Mouse (Mus musculus) 416B (cell line): ENCODE data around the gene Srd5a2.
A peak's percentile ranks its signal among the peaks of the same experiment; 100 is the strongest.

Experiments
- DNase-seq: peaks from one replicate; pipeline ENCODE4 v3.0.0; 2011; ENCODE audit warnings: low read depth

Srd5a2 gene

DNA sequence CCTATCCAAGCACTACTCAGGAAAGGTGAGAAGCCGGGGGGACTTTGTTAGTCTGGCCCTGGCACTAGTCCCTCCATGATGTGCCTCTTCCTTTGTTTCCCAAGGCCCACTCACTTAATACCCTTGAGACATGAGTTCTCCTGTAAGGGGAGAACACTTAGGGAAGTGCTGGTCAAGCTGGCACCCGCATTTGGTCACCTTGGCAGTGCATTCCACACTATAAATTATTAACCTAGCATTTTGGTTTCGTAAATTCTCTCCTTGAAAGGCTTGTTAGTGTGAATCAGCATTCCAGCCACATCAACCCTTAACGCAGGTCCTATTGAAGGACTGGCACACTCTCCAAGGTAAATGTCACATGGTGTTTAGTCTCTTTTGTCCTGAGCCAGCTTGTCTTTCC lies 61.8 kb downstream of the Srd5a2 start:
- DNase-seq: no peak

DNA sequence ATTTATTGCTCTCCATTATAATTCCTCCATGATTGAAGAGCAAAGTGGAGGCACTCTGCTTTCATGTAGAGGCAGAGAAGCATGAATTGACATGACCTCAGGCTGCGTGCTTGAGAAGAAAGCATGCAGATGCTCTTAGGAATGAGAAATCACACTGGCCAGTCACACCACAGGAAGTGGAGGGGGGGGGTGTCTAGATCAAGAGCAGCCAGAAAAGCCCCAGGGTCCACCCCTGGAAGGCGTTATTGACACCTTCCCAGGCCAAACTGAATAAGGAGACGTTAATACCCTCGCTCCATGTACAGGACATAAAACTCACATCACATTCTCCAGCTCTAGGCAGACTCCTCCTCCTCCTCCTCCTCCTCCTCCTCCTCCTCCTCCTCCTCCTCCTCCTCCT lies 63.2 kb downstream of the Srd5a2 start:
- peak; percentile 21 for DNase-seq

DNA sequence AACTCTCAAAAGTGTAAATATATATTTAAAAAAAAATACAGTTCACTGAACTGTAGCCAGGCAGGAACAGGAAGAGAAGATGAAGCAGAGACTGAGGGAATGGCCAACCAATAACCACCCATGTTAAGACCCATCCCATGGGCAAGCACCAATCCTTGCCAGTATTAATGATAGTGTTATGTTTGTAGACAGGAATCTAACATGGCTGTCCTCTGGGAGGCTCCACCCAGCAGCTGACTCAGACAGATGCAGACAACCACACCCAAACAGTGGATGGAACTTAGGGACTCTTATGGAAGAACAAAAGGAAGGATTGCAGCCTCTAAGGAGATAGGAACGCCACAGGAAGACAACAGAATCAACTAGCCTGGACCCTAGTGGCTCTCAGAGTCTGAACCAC lies 64.8 kb downstream of the Srd5a2 start:
- no peak for DNase-seq

DNA sequence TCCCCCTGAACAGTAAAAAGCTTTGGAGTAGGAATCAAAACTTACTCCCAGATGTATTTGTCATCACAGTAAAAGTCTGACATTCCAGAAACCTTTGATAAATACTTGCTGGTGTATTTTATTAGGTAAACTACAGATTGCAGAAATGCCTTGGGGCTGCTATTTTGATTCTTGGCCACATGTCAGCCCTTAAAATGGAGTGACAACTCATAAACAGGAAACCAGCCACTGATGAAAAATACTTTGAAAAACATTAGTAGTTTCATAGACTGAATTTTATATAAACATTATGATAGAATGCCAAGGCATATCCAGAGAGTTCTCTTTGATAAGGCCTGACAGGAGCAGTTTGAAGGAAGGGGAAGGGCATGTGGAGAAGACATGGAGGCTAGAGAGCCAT lies 71.7 kb downstream of the Srd5a2 start:
- no peak for DNase-seq

DNA sequence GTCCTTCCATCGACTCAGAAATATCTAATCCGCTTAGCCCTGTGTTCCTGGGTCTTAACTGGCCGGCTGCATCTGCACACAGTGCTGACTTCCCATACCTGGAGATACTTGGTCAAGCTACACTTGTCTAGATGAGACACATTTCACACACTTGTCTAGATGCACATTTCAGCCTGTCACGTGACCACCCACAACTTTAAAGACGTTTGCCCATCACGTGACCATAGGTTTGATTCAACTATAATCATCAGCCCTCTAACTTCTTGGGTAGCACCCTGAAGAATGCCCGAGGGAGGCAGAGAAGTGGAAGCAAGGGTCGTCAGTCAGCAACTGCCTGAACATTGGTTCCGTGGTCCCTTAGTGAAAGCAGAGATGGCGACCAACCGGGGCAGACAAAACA lies 75.1 kb downstream of the Srd5a2 start:
- DNase-seq: no peak

DNA sequence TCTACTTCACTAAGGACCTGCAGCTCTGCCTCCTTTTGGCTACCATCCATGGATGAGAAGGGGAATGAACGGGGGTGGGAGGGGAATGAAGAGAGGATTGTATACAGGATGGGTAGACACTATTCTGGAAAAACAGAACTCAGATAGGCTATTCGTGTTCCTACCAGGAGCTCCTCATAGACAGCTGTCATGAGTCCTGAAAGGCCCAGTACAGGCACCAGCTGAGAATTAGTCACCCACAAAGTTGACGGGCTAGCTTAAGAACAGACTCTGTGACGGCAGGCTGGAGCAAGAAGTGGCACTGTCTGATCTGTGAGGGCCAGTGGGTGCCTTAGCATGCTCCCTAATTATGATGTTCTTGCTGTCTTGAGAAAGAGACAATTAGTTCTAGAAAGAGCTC lies 76.4 kb downstream of the Srd5a2 start:
- DNase-seq: peak; percentile 82

DNA sequence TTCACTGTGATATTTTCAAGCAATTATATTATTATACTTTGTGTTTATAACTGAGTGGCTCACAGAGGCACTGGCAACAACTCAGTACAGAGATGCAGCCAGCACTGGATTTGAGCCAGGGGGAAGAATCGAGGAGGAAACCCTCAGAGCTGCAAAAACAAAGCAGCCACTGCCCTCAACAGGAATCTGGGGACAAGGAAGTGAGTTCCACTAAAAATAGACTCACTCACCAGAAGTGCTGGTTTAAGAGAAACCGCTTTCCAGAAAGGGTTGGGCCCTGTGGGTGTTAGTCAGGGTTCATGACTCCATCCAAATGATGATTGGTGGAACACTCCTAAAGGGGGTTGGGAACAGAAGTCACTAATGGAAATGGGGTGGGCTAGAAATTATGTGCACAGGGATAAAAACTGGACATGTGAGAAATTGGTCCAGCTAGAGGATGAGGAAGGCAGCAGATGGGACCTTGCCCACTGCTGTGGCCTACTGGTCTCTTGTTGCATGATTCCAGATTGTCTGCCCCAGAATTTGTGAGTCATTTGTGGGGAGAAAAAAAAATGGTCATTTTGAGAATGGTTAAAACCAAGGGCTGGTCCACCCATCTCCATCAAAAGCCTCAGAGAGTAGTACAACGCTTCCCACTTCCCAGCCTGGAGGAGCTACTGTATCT lies 77.2 kb downstream of the Srd5a2 start:
- peak; percentile 98 for DNase-seq
